Mouse (Mus musculus) leukemia stem cell, adult 10-12 weeks (primary cell): ENCODE measurements around the gene Gm8279. TPM values are rescaled to one million over a fixed set of nuclear protein-coding genes. Genes with fewer than 3 reads are reported as not detected.

Source experiments
- polyA plus RNA-seq: library from polyadenylated mRNA; stranded (reverse); fragments of >175 nt; gene quantifications from 2 replicates; pipeline ENCODE4 v1.2.3, GENCODE M21; 2012; ENCODE audit warnings: low replicate concordance

The Gm8279 gene
- polyA plus RNA-seq = not detected in 2 replicates

GRCm38 (mm10) chr14:5131219-5131618 lies at the start of gene Gm8279:
Gene Gm8279, plus strand, starts transcription at chr14:5131519.

GRCm38 (mm10) chr14:5164235-5164634 lies 32.9 kb downstream of the Gm8279 start, which contains the start of gene Gm3317:
Gene Gm3317, plus strand, starts transcription at chr14:5164535.

GRCm38 (mm10) chr14:5185493-5185892 lies 54.2 kb downstream of the Gm8279 start, which contains the start of gene Gm8271:
Gene Gm8271, plus strand, starts transcription at chr14:5185793.

Other genes starting within 250 kb of the Gm8279 start
- gene Gm3278, start 239.1 kb upstream of the Gm8279 start, polyA plus RNA-seq = not detected in 2 replicates
- gene Gm8297, start 147.6 kb upstream of the Gm8279 start, polyA plus RNA-seq = not detected in 2 replicates
- not detected in 2 replicates for gene Gm3298, start 115.6 kb upstream of the Gm8279 start, polyA plus RNA-seq
- not detected in 2 replicates for gene 4930555G01Rik, start 80.9 kb upstream of the Gm8279 start, polyA plus RNA-seq
- gene Gm8281, start 60.5 kb upstream of the Gm8279 start, polyA plus RNA-seq = not detected in 2 replicates
- gene Gm3317, start 33.0 kb downstream of the Gm8279 start, polyA plus RNA-seq = not detected in 2 replicates
- not detected in 2 replicates for gene Gm8271, start 54.3 kb downstream of the Gm8279 start, polyA plus RNA-seq
- 0.13 TPM in 1 of 2 replicates, not detected in the other for gene Gm3526, start 129.1 kb downstream of the Gm8279 start, polyA plus RNA-seq
- gene Gm3542, start 203.4 kb downstream of the Gm8279 start, polyA plus RNA-seq = not detected in 2 replicates